Mouse (Mus musculus) intestine, postnatal 0 days (tissue): ENCODE results near the gene Syt6. TPM values are rescaled to one million over a fixed set of nuclear protein-coding genes. Genes with fewer than 3 reads are reported as not detected.

ENCODE experiments used
- ATAC-seq: fragments of 200-750 bp; cut with Nextera tagmentation; 2 replicates; pipeline ENCODE4 v1.8.0; 2017; ENCODE audit warnings: mild to moderate bottlenecking, moderate TSS enrichment, moderate library complexity
- H3K27ac ChIP-seq: fragments of 300-500 bp; sonication (generic); 2 replicates; pipeline ENCODE4 v1.5.1; 2014; ENCODE audit warnings: mild to moderate bottlenecking, low read depth, low read length, moderate library complexity
- H3K27me3 ChIP-seq: fragments of 300-500 bp; sonication (generic); replicated peaks from 2 replicates; pipeline ENCODE4 v1.6.1; 2014; ENCODE audit warnings: low read length, mixed read lengths; ENCODE audit not compliant: control insufficient read depth, insufficient read depth
- H3K36me3 ChIP-seq: fragments of 300-500 bp; sonication (generic); 2 replicates; pipeline ENCODE4 v1.6.1; 2014; ENCODE audit warnings: mild to moderate bottlenecking, moderate library complexity; ENCODE audit not compliant: control insufficient read depth, insufficient read depth
- H3K4me1 ChIP-seq: fragments of 300-500 bp; sonication (generic); replicated peaks from 2 replicates; pipeline ENCODE4 v1.6.1; 2014; ENCODE audit warnings: antibody characterized with exemption, low read length, mixed read lengths; ENCODE audit not compliant: control insufficient read depth, insufficient read depth
- H3K4me2 ChIP-seq: fragments of 300-500 bp; sonication (generic); replicated peaks from 2 replicates; pipeline ENCODE4 v1.6.1; 2014; ENCODE audit warnings: low read depth, mild to moderate bottlenecking, moderate library complexity
- H3K4me3 ChIP-seq: fragments of 300-500 bp; sonication (generic); 2 replicates; pipeline ENCODE4 v1.5.1; 2014; ENCODE audit warnings: low read depth, low read length
- H3K9ac ChIP-seq: fragments of 300-500 bp; sonication (generic); 2 replicates; pipeline ENCODE4 v1.6.1; 2014; ENCODE audit warnings: mild to moderate bottlenecking, low read depth, low read length
- H3K9me3 ChIP-seq: fragments of 300-500 bp; sonication (generic); 2 replicates; pipeline ENCODE4 v1.6.1; 2016; ENCODE audit warnings: mixed run types; ENCODE audit not compliant: control insufficient read depth
- CTCF ChIP-seq: sonication (generic); IDR thresholded peaks from 2 replicates; pipeline ENCODE4 v1.5.1; 2016; ENCODE audit warnings: low read depth, mild to moderate bottlenecking, control low read depth, antibody characterized with exemption, moderate library complexity
- WGBS: fragments of 180-500 bp; shearing (Covaris S2); extraction: QIAGEN DNeasy Blood & Tissue Kit; methylation state at CpG from one replicate; pipeline ENCODE4 v1.1.7; 2014; 5-methylcytosine and 5-hydroxymethylcytosine counted together
- polyA plus RNA-seq: library from polyadenylated mRNA; unstranded; fragments of >200 nt; fragmentation: Nextera tagmentation; extraction: Ambion mirVana; gene quantifications from 2 replicates; pipeline ENCODE4 v1.2.1, GENCODE M21; 2015

Gene Syt6
- polyA plus RNA-seq, 1 experiment from 2014 or later, result 0.56 TPM

DNA sequence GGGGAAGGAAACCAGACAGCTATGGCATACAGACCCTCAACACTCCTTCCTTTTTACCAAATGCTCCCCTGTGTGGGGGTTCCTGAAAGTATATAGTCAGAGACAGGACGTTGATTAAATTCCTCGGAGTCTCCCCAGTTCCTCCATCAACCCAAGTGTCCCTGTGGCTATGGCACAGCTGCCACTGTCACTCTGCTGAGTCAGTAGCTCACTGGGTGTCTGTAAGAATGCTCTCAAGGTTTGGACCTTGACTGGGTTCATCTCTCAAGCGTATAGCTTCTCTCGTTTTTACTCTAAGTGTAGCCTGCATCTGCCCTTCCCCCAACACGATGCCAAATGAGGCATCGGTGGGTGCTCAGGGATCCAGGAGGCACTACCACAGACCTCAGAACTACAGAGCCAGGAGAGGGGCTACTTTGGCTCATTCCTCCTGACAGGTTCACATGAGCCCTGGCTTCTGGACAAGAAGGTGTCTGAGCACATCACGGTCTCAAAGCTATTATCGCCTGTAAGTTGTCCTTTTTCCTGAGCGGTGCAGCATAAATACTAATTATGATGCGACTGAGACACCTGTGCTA, 49.0 kb downstream of the Syt6 start:
- H3K4me1 ChIP-seq, result no peaks in the 10 kb centered on the region
- H3K36me3 ChIP-seq, result no peaks in the 10 kb centered on the region
- H3K4me3 ChIP-seq, result no peak overlapping the region
- no peak for TF ChIP-seq CTCF
- H3K27ac ChIP-seq, result no peak overlapping the region
- no peak for ATAC-seq
- no peaks in the 10 kb centered on the region for H3K9me3 ChIP-seq
- H3K27me3 ChIP-seq, result no peaks in the 10 kb centered on the region
- WGBS, result 91% methylated on average over 10 of the region's 10 CpGs
- no peak overlapping the region for H3K4me2 ChIP-seq
- no peak overlapping the region for H3K9ac ChIP-seq

DNA sequence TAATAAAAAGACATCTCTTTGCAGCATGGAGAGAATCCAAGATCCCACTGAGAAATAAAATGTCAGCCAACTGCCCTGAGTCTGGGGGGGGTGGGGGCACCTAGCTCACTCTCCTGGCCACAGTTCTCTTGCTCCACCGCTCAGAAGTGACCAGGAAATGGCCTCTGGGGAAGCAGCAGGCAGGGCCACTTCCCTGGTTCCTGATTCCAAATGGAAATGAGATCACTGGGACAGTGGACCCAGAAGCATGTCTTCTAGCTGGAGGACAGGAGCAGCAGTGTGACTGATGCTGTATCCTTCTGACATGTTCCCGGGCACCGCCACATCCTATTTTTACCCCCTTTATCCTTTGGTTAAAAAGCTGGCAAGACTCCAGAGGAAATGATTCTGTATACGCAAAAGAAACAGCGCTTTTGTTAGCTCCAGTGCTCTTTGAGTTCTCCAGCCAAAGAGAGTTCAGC, 49.6 kb downstream of the Syt6 start:
- no peak overlapping the region for H3K4me2 ChIP-seq
- no peaks in the 10 kb centered on the region for H3K27me3 ChIP-seq
- H3K36me3 ChIP-seq, result no peaks in the 10 kb centered on the region
- no peak overlapping the region for H3K9ac ChIP-seq
- ATAC-seq, result no peak
- no peak overlapping the region for H3K4me3 ChIP-seq
- no peak overlapping the region for H3K27ac ChIP-seq
- H3K4me1 ChIP-seq, result no peaks in the 10 kb centered on the region
- H3K9me3 ChIP-seq, result no peaks in the 10 kb centered on the region
- 56% methylated on average over 5 of the region's 5 CpGs for WGBS
- no peak for TF ChIP-seq CTCF

GRCm38 (mm10) chr3:103625169-103625568, 50.1 kb downstream of the Syt6 start:
- no peaks in the 10 kb centered on the region for H3K9me3 ChIP-seq
- H3K27ac ChIP-seq, result no peak overlapping the region
- no peaks in the 10 kb centered on the region for H3K36me3 ChIP-seq
- H3K9ac ChIP-seq, result no peak overlapping the region
- WGBS, result 89% methylated on average over 13 of the region's 13 CpGs
- no peaks in the 10 kb centered on the region for H3K27me3 ChIP-seq
- H3K4me1 ChIP-seq, result no peaks in the 10 kb centered on the region
- H3K4me2 ChIP-seq, result no peak overlapping the region
- no peak overlapping the region for H3K4me3 ChIP-seq
- no peak for TF ChIP-seq CTCF
- ATAC-seq, result no peak

DNA sequence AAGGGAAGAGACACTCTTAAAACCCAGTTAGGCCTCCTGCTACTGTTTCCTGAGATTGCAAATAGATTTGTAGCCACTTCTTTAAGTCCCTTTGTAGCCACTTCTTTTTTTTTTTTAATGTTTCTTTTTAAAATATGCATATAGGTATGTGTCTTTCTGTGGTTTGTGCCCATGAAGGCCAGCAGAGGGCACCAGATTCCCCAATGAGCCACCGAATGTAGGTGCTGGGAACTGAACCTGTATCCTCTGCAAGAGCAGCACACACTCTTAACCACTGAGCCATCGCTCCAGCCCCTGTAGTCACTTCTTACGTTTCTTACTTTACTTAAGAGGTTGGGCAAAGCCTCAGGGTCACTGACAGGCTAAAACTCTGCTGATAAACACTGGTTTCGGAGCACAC, 51.5 kb downstream of the Syt6 start:
- H3K9me3 ChIP-seq, result no peaks in the 10 kb centered on the region
- H3K27me3 ChIP-seq, result no peaks in the 10 kb centered on the region
- 93% methylated on average over 4 of the region's 4 CpGs for WGBS
- no peaks in the 10 kb centered on the region for H3K36me3 ChIP-seq
- ATAC-seq, result no peak
- no peak overlapping the region for H3K9ac ChIP-seq
- H3K4me1 ChIP-seq, result no peaks in the 10 kb centered on the region
- no peak overlapping the region for H3K4me3 ChIP-seq
- H3K27ac ChIP-seq, result no peak overlapping the region
- no peak for TF ChIP-seq CTCF
- no peak overlapping the region for H3K4me2 ChIP-seq

- no peak overlapping the region for H3K27ac ChIP-seq
- H3K27me3 ChIP-seq, result no peaks in the 10 kb centered on the region
- H3K4me2 ChIP-seq, result no peak overlapping the region
- TF ChIP-seq CTCF, result no peak
- H3K36me3 ChIP-seq, result no peaks in the 10 kb centered on the region
- ATAC-seq, result no peak
- H3K4me1 ChIP-seq, result no peaks in the 10 kb centered on the region
- H3K4me3 ChIP-seq, result no peak overlapping the region
- 88% methylated on average over 3 of the region's 3 CpGs for WGBS
- H3K9me3 ChIP-seq, result no peaks in the 10 kb centered on the region
- H3K9ac ChIP-seq, result no peak overlapping the region
Observed at GRCm38 (mm10) chr3:103627661-103628060, 52.6 kb downstream of the Syt6 start.

DNA sequence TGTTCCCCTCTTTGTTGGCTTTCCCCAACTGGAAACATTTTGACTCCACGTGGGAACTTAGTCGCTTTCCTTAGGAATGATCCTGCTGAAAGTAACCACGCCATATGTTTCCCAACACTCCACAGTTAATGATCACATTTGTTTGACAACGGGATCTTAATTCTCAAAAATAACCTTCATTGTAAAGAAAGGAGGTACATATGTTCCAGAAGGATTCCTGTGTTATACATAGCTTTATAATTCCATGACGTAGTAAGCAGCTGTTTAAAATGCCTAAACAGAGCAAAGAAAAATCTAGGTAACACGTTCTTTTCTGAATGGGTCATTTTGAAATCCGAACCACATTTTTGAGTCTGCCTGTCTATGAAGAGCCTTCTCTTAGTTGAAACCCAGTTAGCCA, 58.1 kb downstream of the Syt6 start:
- Histone ChIP-seq H3K9me3 (no peaks in the 10 kb centered on the region), H3K27ac (no peak overlapping the region), H3K36me3 (no peaks in the 10 kb centered on the region), H3K4me1 (no peaks in the 10 kb centered on the region), H3K9ac (no peak overlapping the region), H3K4me2 (no peak overlapping the region), H3K4me3 (no peak overlapping the region), H3K27me3 (no peaks in the 10 kb centered on the region)
- WGBS, result 73% methylated on average over 7 of the region's 7 CpGs
- no peak for TF ChIP-seq CTCF
- no peak for ATAC-seq

- no peak for TF ChIP-seq CTCF
- Histone ChIP-seq H3K4me3 (no peak overlapping the region), H3K4me1 (no peaks in the 10 kb centered on the region), H3K9me3 (no peaks in the 10 kb centered on the region), H3K4me2 (no peak overlapping the region), H3K27ac (no peak overlapping the region), H3K9ac (no peak overlapping the region), H3K27me3 (no peaks in the 10 kb centered on the region), H3K36me3 (no peaks in the 10 kb centered on the region)
- WGBS, result 65% methylated on average over 4 of the region's 4 CpGs
- ATAC-seq, result no peak
Observed at GRCm38 (mm10) chr3:103633831-103634230, 58.8 kb downstream of the Syt6 start.
